21 mouse cellular contexts compared by ENCODE assay signal in the genomic region with DNA sequence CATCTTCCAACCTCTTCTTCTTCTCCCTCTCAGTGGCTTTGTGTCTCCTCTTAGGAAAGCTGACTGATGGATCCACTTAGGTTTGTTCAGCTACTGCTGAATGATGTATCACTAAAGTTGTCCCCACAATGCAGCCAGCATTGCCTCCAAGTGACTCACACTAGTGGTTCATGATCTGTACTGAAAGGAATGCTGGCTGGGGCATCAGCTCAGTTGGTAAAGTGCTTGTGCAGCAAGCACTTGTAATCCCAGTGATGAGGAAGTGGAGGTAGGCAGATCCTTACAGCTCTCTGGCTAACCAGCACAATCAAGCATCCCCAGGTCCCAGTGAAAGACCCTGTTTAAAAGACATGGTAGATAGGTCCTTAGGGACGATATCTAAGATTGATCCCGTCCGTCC.
DNase-seq lines count a peak whose midpoint lies in the region; ATAC-seq lines count a peak whose summit lies in the region.
"Had no signal": no experiment of that assay in that cellular context is flagged by ENCODE, and none has a peak within 500 bp of the region (broad histone marks: within the 10 kb centered on the region; RNA-seq: fewer than 3 reads in every experiment).

No protein-coding gene starts in this region.

- DNase-seq in heart, adult 9 months (ENCODE audit: low spot score in 2 of 2) = no peak
- DNase-seq in lung, postnatal 4 days = no peak
- peak; percentile 69 for DNase-seq in NIH3T3 (ENCODE audit: low read depth)
- DNase-seq in fibroblast of lung, adult 2 months (ENCODE audit: low read depth) = peak; percentile 52
- DNase-seq in layer of hippocampus, postnatal 10 days (ENCODE audit: low spot score in 2 of 2) = no peak
- DNase-seq in right cerebral cortex, postnatal 14 days = no peak
- DNase-seq: cerebellum, adult 18-20 months; cerebellum, postnatal 14 days; heart, postnatal 10 days; kidney, postnatal 4 days; liver, embryonic 13.5 days; thymus, postnatal 14 days had no signal

- H3K9me3 ChIP-seq in heart, embryonic 12.5 days (replicated peaks) = 0 out of 2 replicates have a peak, but pooled peaks cover 4% of the 10 kb centered on the region
- H3K9me3 ChIP-seq in lung, embryonic 16.5 days (ENCODE audit: control insufficient read depth, low read length) = no peaks in the 10 kb centered on the region; the same call in 1 of the 2 replicates
- H3K9me3 ChIP-seq: forebrain, embryonic 12.5 days; liver, embryonic 13.5 days; lung, embryonic 15.5 days had no signal

- peaks cover 63% of the 10 kb centered on the region for H3K36me3 ChIP-seq in heart, embryonic 12.5 days
- 0 out of 2 replicates have a peak, but pooled peaks cover 6% of the 10 kb centered on the region for H3K36me3 ChIP-seq in lung, embryonic 16.5 days (ENCODE audit: control insufficient read depth, insufficient read depth, low read length)
- H3K36me3 ChIP-seq: forebrain, embryonic 12.5 days; liver, embryonic 13.5 days had no signal

- ATAC-seq in heart, embryonic 12.5 days (ENCODE audit: insufficient number of reproducible peaks, low FRiP score) = 0 out of 2 replicates have a peak, but pooled peaks have one; percentile 42
- ATAC-seq in lung, embryonic 16.5 days (ENCODE audit: low read depth) = 0 out of 2 replicates have a peak, but pooled peaks have one; percentile 60
- ATAC-seq: intestine, postnatal 0 days; midbrain, embryonic 13.5 days had no signal

- H3K4me1 ChIP-seq in heart, embryonic 12.5 days (replicated peaks) = 0 out of 2 replicates have a peak, but pooled peaks cover 4% of the 10 kb centered on the region
- no peaks in the 10 kb centered on the region; the same call in 1 of the 2 replicates for H3K4me1 ChIP-seq in lung, embryonic 16.5 days (replicated peaks; ENCODE audit: control insufficient read depth, insufficient read depth, low read length)
- H3K4me1 ChIP-seq: forebrain, embryonic 12.5 days; hindbrain, embryonic 12.5 days; lung, embryonic 15.5 days; midbrain, embryonic 13.5 days had no signal

- H3K27me3 ChIP-seq in heart, embryonic 12.5 days (replicated peaks) = no peaks in the 10 kb centered on the region
- H3K27me3 ChIP-seq in lung, embryonic 16.5 days (ENCODE audit: control insufficient read depth, insufficient read depth, low read depth, low read length) = no peaks in the 10 kb centered on the region
- H3K27me3 ChIP-seq: forebrain, embryonic 12.5 days; hindbrain, embryonic 12.5 days; liver, embryonic 13.5 days; lung, embryonic 15.5 days; midbrain, embryonic 13.5 days had no signal

- no peak overlapping the region for H3K4me3 ChIP-seq in heart, embryonic 12.5 days
- no peak overlapping the region for H3K4me3 ChIP-seq in lung, embryonic 16.5 days (ENCODE audit: low read length)
- H3K4me3 ChIP-seq: forebrain, embryonic 12.5 days; hindbrain, embryonic 12.5 days; left cerebral cortex, adult 2 months; liver, embryonic 13.5 days; lung, embryonic 15.5 days; megakaryocyte, embryonic 14.5 days; midbrain, embryonic 13.5 days had no signal

- H3K9ac ChIP-seq in heart, embryonic 12.5 days = no peak overlapping the region
- H3K9ac ChIP-seq in lung, embryonic 16.5 days (ENCODE audit: low read length) = no peak overlapping the region
- H3K9ac ChIP-seq: forebrain, embryonic 12.5 days; hindbrain, embryonic 12.5 days; liver, embryonic 13.5 days; lung, embryonic 15.5 days; midbrain, embryonic 13.5 days had no signal

- whole genome bisulfite sequencing in heart, embryonic 12.5 days = 81% methylated on average over 3 of the region's 3 CpGs
- WGBS in lung, embryonic 16.5 days = 79% methylated on average over 3 of the region's 3 CpGs

- H3K27ac ChIP-seq in heart, embryonic 12.5 days (ENCODE audit: poor library complexity, severe bottlenecking) = no peak overlapping the region
- no peak overlapping the region for H3K27ac ChIP-seq in lung, embryonic 16.5 days (ENCODE audit: low read length)
- H3K27ac ChIP-seq: forebrain, embryonic 12.5 days; hindbrain, embryonic 12.5 days; left cerebral cortex, adult 2 months; liver, embryonic 13.5 days; lung, embryonic 15.5 days; midbrain, embryonic 13.5 days had no signal

- H3K4me2 ChIP-seq in heart, embryonic 12.5 days = no peak overlapping the region
- no peak overlapping the region for H3K4me2 ChIP-seq in lung, embryonic 16.5 days (ENCODE audit: low read depth, low read length)
- H3K4me2 ChIP-seq: forebrain, embryonic 12.5 days; hindbrain, embryonic 12.5 days; liver, embryonic 13.5 days; lung, embryonic 15.5 days; midbrain, embryonic 13.5 days had no signal

Comparison
In these comparisons a context has a peak if more than half of its experiments do, and no peak if none do; other contexts are left out.
1. DNase-seq: peak in NIH3T3 (single experiment) and fibroblast of lung, adult 2 months (single experiment); none in heart, adult 9 months (0 of 2), lung, postnatal 4 days (0 of 2), layer of hippocampus, postnatal 10 days (0 of 2) and right cerebral cortex, postnatal 14 days (single experiment).